Mouse (Mus musculus): ENCODE results near the gene Prrg3.

DNA sequence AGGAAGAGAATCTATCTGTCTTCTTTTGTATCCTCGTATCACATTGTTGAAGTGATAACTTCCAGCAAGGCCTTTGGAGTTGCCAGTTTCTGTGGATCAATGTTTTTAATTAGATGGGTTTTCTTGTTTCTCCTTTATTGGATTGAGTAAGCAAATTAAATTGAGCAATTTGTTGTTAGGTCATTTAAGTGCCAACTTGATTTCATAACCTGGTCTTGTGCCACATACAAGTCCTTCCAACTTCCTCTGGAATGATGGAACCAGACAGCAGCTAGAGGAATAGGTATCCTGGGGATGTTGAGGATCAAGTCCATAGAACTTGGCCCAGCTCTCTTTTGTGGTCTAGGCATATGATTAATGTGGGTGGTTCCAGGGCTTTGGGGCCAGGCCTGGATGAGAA lies 59.8 kb downstream of the Prrg3 start:
- no peak for TF ChIP-seq CTCF (IDR thresholded peaks at IDR 0.05; ENCODE audit: control insufficient read depth, insufficient read depth, low read length)
- no peak for TF ChIP-seq POLR2A (IDR thresholded peaks at IDR 0.05; ENCODE audit: borderline replicate concordance, control insufficient read depth, low read depth, low read length)

Data from bone marrow, adult 2 months (tissue).